ENCODE assay signal across 8 mouse cellular contexts in the genomic region with DNA sequence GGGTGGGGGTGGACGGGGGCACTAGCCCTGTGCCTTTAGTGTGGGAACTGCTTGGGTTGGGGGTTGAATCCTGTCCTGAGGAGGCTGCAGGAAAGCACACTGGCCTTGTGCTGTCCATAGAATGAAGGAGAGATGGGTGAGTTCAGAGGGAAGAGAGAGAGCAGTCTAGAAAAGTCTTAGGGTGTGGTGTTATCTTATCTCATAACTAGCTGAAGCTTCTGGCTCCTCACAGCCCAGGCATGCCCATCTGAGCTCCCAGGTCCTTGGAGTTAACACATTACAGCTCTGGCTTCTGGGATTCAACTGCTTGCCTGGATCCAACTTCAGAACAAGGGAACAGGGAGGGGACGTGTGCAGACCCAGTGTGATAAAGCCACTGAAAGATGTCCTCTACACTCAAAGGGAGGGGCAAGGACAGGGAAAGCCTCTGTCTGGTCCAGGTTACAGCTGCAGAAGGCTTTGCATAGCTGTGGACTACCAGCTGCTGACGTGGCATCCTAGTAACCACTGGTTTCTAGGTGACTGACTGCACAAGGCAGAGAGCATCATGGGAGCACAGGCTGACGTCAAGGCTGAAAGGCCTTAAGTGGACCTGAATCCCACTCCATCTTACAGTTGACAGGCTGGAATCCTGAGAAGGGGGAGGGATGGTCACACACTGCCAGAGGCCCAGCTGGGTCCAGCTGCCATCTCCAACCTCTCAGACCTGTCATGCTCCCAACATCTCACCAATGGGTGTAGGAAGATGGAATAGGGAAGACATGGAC. TPM values are rescaled to one million over a fixed set of nuclear protein-coding genes. Genes with fewer than 3 reads are reported as not detected.
A peak's percentile ranks its signal among the peaks of the same experiment; 100 is the strongest.
DNase-seq lines count a peak whose midpoint lies in the region; ATAC-seq and TF ChIP-seq lines count a peak whose summit lies in the region.

No protein-coding gene starts in this region.

- peak; percentile 57; the same call in 1 of the 2 replicates for TF ChIP-seq EP300 in heart, adult 2 months (IDR thresholded peaks at IDR 0.05; ENCODE audit: insufficient read depth, low read depth, low read length)

- no peak for TF ChIP-seq CTCF in heart, adult 2 months (IDR thresholded peaks at IDR 0.05)

- no peaks in the 10 kb centered on the region for H3K27me3 ChIP-seq in heart, adult 2 months (ENCODE audit: control insufficient read depth, insufficient read depth, low read length)
- H3K27me3 ChIP-seq in limb, embryonic 10.5 days (ENCODE audit: low read depth, poor library complexity, severe bottlenecking) = peaks cover 22% of the 10 kb centered on the region

- H3K27ac ChIP-seq in heart, adult 2 months = peak overlapping the region; percentile 67
- no peak overlapping the region for H3K27ac ChIP-seq in limb, embryonic 10.5 days

- no peaks in the 10 kb centered on the region for H3K36me3 ChIP-seq in heart, adult 2 months (ENCODE audit: control insufficient read depth, insufficient read depth, low read length)
- peaks cover 4% of the 10 kb centered on the region for H3K36me3 ChIP-seq in limb, embryonic 10.5 days

- H3K4me1 ChIP-seq in heart, adult 2 months (ENCODE audit: control insufficient read depth, insufficient read depth, low read length) = peaks cover 3% of the 10 kb centered on the region
- H3K4me1 ChIP-seq in limb, embryonic 10.5 days = peaks cover 19% of the 10 kb centered on the region

- peak overlapping the region; percentile 24; the same call in 1 of the 2 replicates for H3K4me3 ChIP-seq in heart, adult 2 months
- no peak overlapping the region for H3K4me3 ChIP-seq in limb, embryonic 10.5 days

- DNase-seq in ZHBTc4 (ENCODE audit: low read depth, low spot score) = peak; percentile 28
- peak; percentile 72 to 75 for DNase-seq in heart, adult 2 months
- DNase-seq in kidney, adult 18-20 months = peak; percentile 53
- DNase-seq in limb, embryonic 10.5 days (ENCODE audit: low spot score) = no peak
- no peak for DNase-seq in thymus, postnatal 14 days
- no peak for DNase-seq in right cerebral cortex, adult 2 months (ENCODE audit: low spot score in 2 of 2)

- 64% methylated on average over 4 of the region's 4 CpGs for WGBS in heart, adult 2 months
- WGBS in limb, embryonic 10.5 days = 45% methylated on average over 4 of the region's 4 CpGs

- intact Hi-C loops in heart, adult 2 months (cut with DNase I) = no loop called here

- peak; percentile 56 for ATAC-seq in megakaryocyte-erythroid progenitor cell, adult 5-6 weeks (replicated peaks; ENCODE audit: low FRiP score, low TSS enrichment, poor library complexity, severe bottlenecking)
- no peak for ATAC-seq in frontal cortex, adult (ENCODE audit: low TSS enrichment)

- TF ChIP-seq POLR2A in heart, adult 2 months (IDR thresholded peaks at IDR 0.05; ENCODE audit: insufficient read depth, low read depth, low read length) = peak; percentile 58

- no peaks in the 10 kb centered on the region for H3K79me2 ChIP-seq in heart, adult 2 months (replicated peaks; ENCODE audit: control insufficient read depth, insufficient read depth, low read length)

- no peaks in the 10 kb centered on the region for H3K9me3 ChIP-seq in limb, embryonic 10.5 days (replicated peaks)

- H3K9ac ChIP-seq in heart, adult 2 months (ENCODE audit: low read depth, low read length) = no peak overlapping the region

RNA-seq across cellular contexts. Expression of a gene that starts 1.9 kb away (rescaled TPM):
- 100 to 1,000 TPM; 219 to 246 TPM for total RNA-seq in heart, adult 2 months (2021)
- polyA plus RNA-seq in heart, adult 2 months (2012; rRNA removed) = 362 and 401 TPM in 2 replicates
- total RNA-seq in megakaryocyte-erythroid progenitor cell, adult 5-6 weeks (2014; fragmentation: Nextera tagmentation) = 3.2 TPM in 1 of 2 replicates, not detected in the other
- not detected in 2 replicates for total RNA-seq in megakaryocyte-erythroid progenitor cell, adult 5-6 weeks (2017)
- polyA plus RNA-seq in limb, embryonic 10.5 days (2016; fragmentation: Nextera tagmentation; extraction: Ambion mirVana) = 52.0 and 60.7 TPM in 2 replicates

RNA-seq across cellular contexts. Expression of a gene that starts 37.9 kb away (rescaled TPM):
- total RNA-seq in heart, adult 2 months (2021) = 100 to 1,000 TPM; 258 to 297 TPM
- 477 and 498 TPM in 2 replicates for polyA plus RNA-seq in heart, adult 2 months (2012; rRNA removed)
- 531 and 641 TPM in 2 replicates for total RNA-seq in megakaryocyte-erythroid progenitor cell, adult 5-6 weeks (2014; fragmentation: Nextera tagmentation)
- total RNA-seq in megakaryocyte-erythroid progenitor cell, adult 5-6 weeks (2017) = 368 and 454 TPM in 2 replicates
- polyA plus RNA-seq in limb, embryonic 10.5 days (2016; fragmentation: Nextera tagmentation; extraction: Ambion mirVana) = 550 and 645 TPM in 2 replicates

RNA-seq across cellular contexts. Expression of a gene that starts 43.4 kb away (rescaled TPM):
- total RNA-seq in heart, adult 2 months (2021) = 10 to 100 TPM; 38.6 to 40.1 TPM
- polyA plus RNA-seq in heart, adult 2 months (2012; rRNA removed) = 11.1 and 20.0 TPM in 2 replicates
- total RNA-seq in megakaryocyte-erythroid progenitor cell, adult 5-6 weeks (2014; fragmentation: Nextera tagmentation) = 6.1 and 11.0 TPM in 2 replicates
- total RNA-seq in megakaryocyte-erythroid progenitor cell, adult 5-6 weeks (2017) = 1.9 and 11.9 TPM in 2 replicates
- polyA plus RNA-seq in limb, embryonic 10.5 days (2016; fragmentation: Nextera tagmentation; extraction: Ambion mirVana) = 6.5 and 7.9 TPM in 2 replicates

RNA-seq across cellular contexts. Expression of a gene that starts 58.6 kb away (rescaled TPM):
- total RNA-seq in heart, adult 2 months (2021) = 10 to 100 TPM; 25.9 to 34.4 TPM
- polyA plus RNA-seq in heart, adult 2 months (2012; rRNA removed) = 26.6 and 31.9 TPM in 2 replicates
- 16.7 and 17.8 TPM in 2 replicates for total RNA-seq in megakaryocyte-erythroid progenitor cell, adult 5-6 weeks (2014; fragmentation: Nextera tagmentation)
- 12.5 and 12.8 TPM in 2 replicates for total RNA-seq in megakaryocyte-erythroid progenitor cell, adult 5-6 weeks (2017)
- polyA plus RNA-seq in limb, embryonic 10.5 days (2016; fragmentation: Nextera tagmentation; extraction: Ambion mirVana) = 10.0 and 14.0 TPM in 2 replicates

Comparison
In these comparisons a context has a peak if more than half of its experiments do, and no peak if none do; other contexts are left out.
1. DNase-seq: peak in ZHBTc4 (single experiment), heart, adult 2 months (2 of 2) and kidney, adult 18-20 months (single experiment); none in limb, embryonic 10.5 days (single experiment), thymus, postnatal 14 days (single experiment) and right cerebral cortex, adult 2 months (0 of 2).
2. RNA of a gene that starts 1.9 kb away (total RNA-seq): 219 to 246 TPM in heart, adult 2 months; 3.2 TPM in megakaryocyte-erythroid progenitor cell, adult 5-6 weeks; every median in the first group is over 10 times any median in the second.